Mouse (Mus musculus) C2C12 (cell line): ENCODE results near the gene C5ar2.

Experiments
- CEBPB ChIP-seq: IDR thresholded peaks from one replicate; pipeline ENCODE4 v1.6.1; 2011; ENCODE audit warnings: low read depth, mild to moderate bottlenecking, control low read depth, moderate library complexity
- CTCF ChIP-seq: IDR thresholded peaks from one replicate; pipeline ENCODE4 v1.5.1; 2011; ENCODE audit not compliant: control insufficient read depth, insufficient read depth, insufficient read length
- MAX ChIP-seq: IDR thresholded peaks from one replicate; pipeline ENCODE4 v1.6.1; 2011; ENCODE audit warnings: mild to moderate bottlenecking, control low read depth
- MYOD1 ChIP-seq: IDR thresholded peaks from one replicate; pipeline ENCODE4 v1.6.1; 2011; ENCODE audit warnings: low read depth; ENCODE audit not compliant: control insufficient read depth, insufficient read length
- USF1 ChIP-seq: IDR thresholded peaks from one replicate; pipeline ENCODE4 v1.6.1; 2011; ENCODE audit warnings: low read depth, mild to moderate bottlenecking, control low read depth, moderate library complexity

GRCm38 (mm10) chr7:16273766-16274140, 29.8 kb upstream of the C5ar2 start:
- TF ChIP-seq CTCF (no peak), MAX (no peak), MYOD1 (no peak), USF1 (no peak), CEBPB (no peak)
